Mouse (Mus musculus): ENCODE data around the gene Hectd4. TPM values are rescaled to one million over a fixed set of nuclear protein-coding genes. Genes with fewer than 3 reads are reported as not detected.

Hectd4 gene
- total RNA-seq, 1 experiment from 2014 or later: 40.7 TPM

- no peak for ATAC-seq (ENCODE audit: extremely low read depth, insufficient number of reproducible peaks, low FRiP score, poor library complexity, severe bottlenecking)
Measured at GRCm38 (mm10) chr5:121329333-121330058, 109.5 kb downstream of the Hectd4 start.

GRCm38 (mm10) chr5:121330154-121330816 is 110.3 kb downstream of the Hectd4 start:
- ATAC-seq (ENCODE audit: extremely low read depth, insufficient number of reproducible peaks, low FRiP score, poor library complexity, severe bottlenecking): peak; percentile 40; the same call in 1 of the 2 replicates

- no peak for ATAC-seq (ENCODE audit: extremely low read depth, insufficient number of reproducible peaks, low FRiP score, poor library complexity, severe bottlenecking)
Measured at GRCm38 (mm10) chr5:121331731-121332130, 111.7 kb downstream of the Hectd4 start.

- ATAC-seq (ENCODE audit: extremely low read depth, insufficient number of reproducible peaks, low FRiP score, poor library complexity, severe bottlenecking): no peak
Measured at GRCm38 (mm10) chr5:121333976-121334375, 114.0 kb downstream of the Hectd4 start.

GRCm38 (mm10) chr5:121334454-121334853 is 114.4 kb downstream of the Hectd4 start:
- no peak for ATAC-seq (ENCODE audit: extremely low read depth, insufficient number of reproducible peaks, low FRiP score, poor library complexity, severe bottlenecking)

GRCm38 (mm10) chr5:121335426-121335825 is 115.4 kb downstream of the Hectd4 start:
- ATAC-seq (ENCODE audit: extremely low read depth, insufficient number of reproducible peaks, low FRiP score, poor library complexity, severe bottlenecking): no peak

GRCm38 (mm10) chr5:121336009-121336408 is 116.0 kb downstream of the Hectd4 start:
- ATAC-seq (ENCODE audit: extremely low read depth, insufficient number of reproducible peaks, low FRiP score, poor library complexity, severe bottlenecking): no peak

- no peak for ATAC-seq (ENCODE audit: extremely low read depth, insufficient number of reproducible peaks, low FRiP score, poor library complexity, severe bottlenecking)
Measured at GRCm38 (mm10) chr5:121336776-121337175, 116.8 kb downstream of the Hectd4 start.

GRCm38 (mm10) chr5:121339507-121340230 is 119.7 kb downstream of the Hectd4 start:
- no peak for ATAC-seq (ENCODE audit: extremely low read depth, insufficient number of reproducible peaks, low FRiP score, poor library complexity, severe bottlenecking)

- ATAC-seq (ENCODE audit: extremely low read depth, insufficient number of reproducible peaks, low FRiP score, poor library complexity, severe bottlenecking): peak; percentile 27; the same call in 1 of the 2 replicates
Measured at GRCm38 (mm10) chr5:121340965-121341473, 121.0 kb downstream of the Hectd4 start.

GRCm38 (mm10) chr5:121342490-121342889 is 122.5 kb downstream of the Hectd4 start:
- ATAC-seq (ENCODE audit: extremely low read depth, insufficient number of reproducible peaks, low FRiP score, poor library complexity, severe bottlenecking): no peak; the same call in 1 of the 2 replicates

GRCm38 (mm10) chr5:121343997-121344396 is 124.0 kb downstream of the Hectd4 start:
- ATAC-seq (ENCODE audit: extremely low read depth, insufficient number of reproducible peaks, low FRiP score, poor library complexity, severe bottlenecking): no peak

- ATAC-seq (ENCODE audit: extremely low read depth, insufficient number of reproducible peaks, low FRiP score, poor library complexity, severe bottlenecking): no peak
Measured at GRCm38 (mm10) chr5:121359229-121359628, 139.2 kb downstream of the Hectd4 start.

- ATAC-seq (ENCODE audit: extremely low read depth, insufficient number of reproducible peaks, low FRiP score, poor library complexity, severe bottlenecking): no peak
Measured at GRCm38 (mm10) chr5:121361696-121362095, 141.7 kb downstream of the Hectd4 start.

GRCm38 (mm10) chr5:121363441-121363840 is 143.4 kb downstream of the Hectd4 start:
- no peak for ATAC-seq (ENCODE audit: extremely low read depth, insufficient number of reproducible peaks, low FRiP score, poor library complexity, severe bottlenecking)

- ATAC-seq (ENCODE audit: extremely low read depth, insufficient number of reproducible peaks, low FRiP score, poor library complexity, severe bottlenecking): no peak
Measured at GRCm38 (mm10) chr5:121366449-121367225, 146.6 kb downstream of the Hectd4 start.

GRCm38 (mm10) chr5:121367255-121367654 is 147.2 kb downstream of the Hectd4 start:
- ATAC-seq (ENCODE audit: extremely low read depth, insufficient number of reproducible peaks, low FRiP score, poor library complexity, severe bottlenecking): no peak

- ATAC-seq (ENCODE audit: extremely low read depth, insufficient number of reproducible peaks, low FRiP score, poor library complexity, severe bottlenecking): no peak
Measured at GRCm38 (mm10) chr5:121371712-121372111, 151.7 kb downstream of the Hectd4 start.

- no peak for ATAC-seq (ENCODE audit: extremely low read depth, insufficient number of reproducible peaks, low FRiP score, poor library complexity, severe bottlenecking)
Measured at GRCm38 (mm10) chr5:121374790-121375189, 154.8 kb downstream of the Hectd4 start.

Data from neutrophil, adult 5-6 weeks (primary cell).